Mouse (Mus musculus) heart, embryonic 10.5 days (tissue): Measurements from ENCODE around the gene Idh3a. TPM values are rescaled to one million over a fixed set of nuclear protein-coding genes. Genes with fewer than 3 reads are reported as not detected.
"Not testable (repeated sequence)": the region's sequence is repeated elsewhere in the genome, so short reads cannot be mapped to it uniquely, and the experiment has no call there.

ENCODE experiments used
- DNase-seq: peaks from one replicate; pipeline ENCODE4 v3.0.0-alpha.2; 2017; ENCODE audit warnings: low spot score
- H3K27ac ChIP-seq: fragments of 300-500 bp; sonication (generic); 2 replicates; pipeline ENCODE4 v1.5.1; 2016; ENCODE audit warnings: mild to moderate bottlenecking
- H3K27me3 ChIP-seq: fragments of 300-500 bp; sonication (generic); 2 replicates; pipeline ENCODE4 v1.6.1; 2016; ENCODE audit warnings: mild to moderate bottlenecking; ENCODE audit not compliant: poor library complexity, insufficient read depth, severe bottlenecking
- H3K36me3 ChIP-seq: fragments of 300-500 bp; sonication (generic); 2 replicates; pipeline ENCODE4 v1.6.1; 2016; ENCODE audit warnings: mild to moderate bottlenecking, moderate library complexity
- H3K4me1 ChIP-seq: fragments of 300-500 bp; sonication (generic); 2 replicates; pipeline ENCODE4 v1.6.1; 2016; ENCODE audit warnings: mild to moderate bottlenecking
- H3K4me3 ChIP-seq: fragments of 300-500 bp; sonication (generic); 2 replicates; pipeline ENCODE4 v1.5.1; 2016; ENCODE audit warnings: mild to moderate bottlenecking, moderate library complexity
- H3K9me3 ChIP-seq: fragments of 300-500 bp; sonication (generic); 2 replicates; pipeline ENCODE4 v1.6.1; 2016; ENCODE audit warnings: mild to moderate bottlenecking, moderate library complexity
- WGBS: fragments of 180-500 bp; shearing (Covaris S2); methylation state at CpG from one replicate; pipeline ENCODE4 v1.1.7; 2016; 5-methylcytosine and 5-hydroxymethylcytosine counted together
- polyA plus RNA-seq: library from polyadenylated mRNA; unstranded; fragments of >200 nt; fragmentation: Nextera tagmentation; extraction: Ambion mirVana; gene quantifications from 2 replicates; pipeline ENCODE4 v1.2.1, GENCODE M21; 2016

The Idh3a gene
- polyA plus RNA-seq, 1 experiment from 2014 or later = 348 TPM

DNA sequence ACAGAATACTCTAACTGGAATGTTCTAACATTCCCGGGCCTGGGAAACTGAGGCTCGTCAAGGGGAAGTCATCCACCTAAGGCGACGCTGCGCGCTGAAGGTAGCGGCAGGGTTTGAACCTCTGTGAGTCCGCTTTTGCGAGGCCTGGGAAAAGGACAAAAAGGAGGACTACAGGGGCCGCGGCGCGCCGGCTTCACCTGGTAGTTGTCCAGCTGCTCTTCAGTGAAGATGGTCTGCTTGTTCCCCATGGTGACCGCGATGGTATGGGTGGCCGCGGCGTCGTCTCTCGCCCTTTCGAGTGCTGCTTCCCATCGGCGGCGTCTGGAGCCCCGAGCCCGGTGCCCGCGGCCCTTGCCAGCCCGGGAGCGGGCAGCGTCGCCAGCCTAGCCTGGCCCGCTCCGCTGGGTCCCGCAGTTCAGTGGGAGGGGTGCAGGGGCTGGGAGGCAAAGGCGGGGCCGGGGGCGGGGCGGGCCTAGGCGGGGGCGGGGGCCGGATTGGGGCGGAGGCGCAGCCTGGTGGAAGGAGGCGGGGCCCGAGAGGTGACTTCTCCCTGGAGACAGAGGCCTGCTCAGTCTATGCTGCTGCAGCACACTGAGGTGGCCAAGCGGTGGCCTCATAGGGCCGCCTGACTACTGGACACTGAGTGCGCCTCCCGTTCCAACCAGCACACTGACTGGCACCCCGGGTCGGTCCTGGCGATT, 26.2 kb upstream of the Idh3a start, which contains the start of gene Cib2:
Cib2 (minus strand) TSS at position 448 of the 701 bp plus-strand sequence.
- Histone ChIP-seq H3K27me3 (peaks cover 34% of the 10 kb centered on the region), H3K4me1 (peaks cover 12% of the 10 kb centered on the region; the same call in 1 of the 2 replicates)
- WGBS = 1% methylated on average over 53 of the region's 54 CpGs

DNA sequence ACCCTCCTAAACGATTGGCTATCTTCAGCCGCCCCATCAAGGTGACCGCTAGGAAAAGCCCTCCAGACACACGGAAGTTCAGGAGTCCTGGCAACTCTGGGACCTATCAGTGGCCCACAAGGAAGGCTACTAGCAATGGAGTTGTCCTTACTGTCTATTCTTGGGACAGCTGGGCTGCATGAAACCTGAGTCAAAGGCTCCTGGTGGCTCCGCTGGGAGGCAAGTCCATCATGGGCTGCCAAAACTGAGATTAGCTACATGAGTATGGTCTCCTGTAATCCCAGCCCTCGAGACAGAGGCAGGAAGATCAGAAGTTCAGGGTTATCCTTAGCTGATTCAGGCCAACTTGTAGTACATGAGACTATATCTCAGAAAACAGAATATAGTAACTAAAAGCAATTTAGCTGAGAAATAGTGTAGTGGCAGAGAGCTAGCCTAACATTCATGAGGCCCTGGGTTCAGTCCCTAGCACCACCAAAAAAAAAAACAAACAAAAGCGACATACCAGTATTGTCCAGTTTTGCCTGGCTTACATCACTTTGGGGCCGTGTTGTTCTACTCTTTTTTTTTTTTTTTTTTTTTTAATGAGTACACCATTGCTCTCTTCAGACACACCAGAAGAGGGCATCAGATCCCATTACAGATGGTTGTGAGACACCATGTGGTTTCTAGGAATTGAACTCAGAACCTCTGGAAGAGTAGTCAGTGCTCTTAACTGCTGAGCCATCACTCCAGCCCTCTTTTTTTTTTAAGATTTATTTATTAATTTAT, 25.1 kb upstream of the Idh3a start:
- WGBS = 82% methylated on average over 8 of the region's 8 CpGs
- no peak overlapping the region for H3K4me3 ChIP-seq
- no peak overlapping the region for H3K27ac ChIP-seq
- H3K36me3 ChIP-seq = no peaks in the 10 kb centered on the region
- peaks cover 12% of the 10 kb centered on the region; the same call in 1 of the 2 replicates for H3K4me1 ChIP-seq
- H3K9me3 ChIP-seq = no peaks in the 10 kb centered on the region
- DNase-seq = no peak
- peaks cover 23% of the 10 kb centered on the region for H3K27me3 ChIP-seq

More for the DNA sequence above, 26.2 kb upstream of the Idh3a start, which contains the start of gene Cib2:
- peak within 1 kb of the TSS; percentile 69 for H3K27ac ChIP-seq
- H3K36me3 ChIP-seq = no peaks in the 10 kb centered on the region
- H3K9me3 ChIP-seq = no peaks in the 10 kb centered on the region
- peak within 1 kb of the TSS; percentile 76 for H3K4me3 ChIP-seq
- DNase-seq = peak; percentile 94

- H3K4me3 ChIP-seq = no peak overlapping the region
- H3K9me3 ChIP-seq = no peaks in the 10 kb centered on the region
- no peaks in the 10 kb centered on the region for H3K36me3 ChIP-seq
- no peaks in the 10 kb centered on the region for H3K27me3 ChIP-seq
- no peak for DNase-seq
- H3K27ac ChIP-seq = no peak overlapping the region
- no peaks in the 10 kb centered on the region for H3K4me1 ChIP-seq
- WGBS = 51% methylated on average over 4 of the region's 4 CpGs
Measured at GRCm38 (mm10) chr9:54566958-54567357, 19.2 kb upstream of the Idh3a start.

DNA sequence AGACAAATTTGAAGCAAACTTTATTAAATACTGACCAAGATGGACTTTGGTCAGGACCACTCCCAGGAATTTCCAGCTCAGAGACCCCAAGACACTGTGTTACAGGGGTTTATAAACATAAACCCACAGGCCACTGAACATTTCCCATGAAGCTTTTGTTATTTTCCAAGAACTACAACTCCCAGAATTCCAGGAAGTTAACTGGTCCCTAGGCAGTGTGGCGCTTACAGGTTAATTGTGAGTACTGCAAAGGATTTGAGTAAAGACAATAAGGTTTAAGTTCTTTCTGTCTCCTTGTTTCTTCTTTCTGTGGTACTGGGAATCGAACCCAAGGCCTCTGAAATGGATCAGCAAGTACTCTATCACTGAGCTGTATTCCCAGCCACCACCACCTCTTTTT, 17.4 kb upstream of the Idh3a start:
- Histone ChIP-seq H3K27me3 (no peaks in the 10 kb centered on the region), H3K4me3 (no peak overlapping the region), H3K4me1 (no peaks in the 10 kb centered on the region), H3K36me3 (no peaks in the 10 kb centered on the region), H3K27ac (no peak overlapping the region), H3K9me3 (no peaks in the 10 kb centered on the region)
- no peak for DNase-seq
- WGBS = 40% methylated on average over 2 of the region's 2 CpGs

DNA sequence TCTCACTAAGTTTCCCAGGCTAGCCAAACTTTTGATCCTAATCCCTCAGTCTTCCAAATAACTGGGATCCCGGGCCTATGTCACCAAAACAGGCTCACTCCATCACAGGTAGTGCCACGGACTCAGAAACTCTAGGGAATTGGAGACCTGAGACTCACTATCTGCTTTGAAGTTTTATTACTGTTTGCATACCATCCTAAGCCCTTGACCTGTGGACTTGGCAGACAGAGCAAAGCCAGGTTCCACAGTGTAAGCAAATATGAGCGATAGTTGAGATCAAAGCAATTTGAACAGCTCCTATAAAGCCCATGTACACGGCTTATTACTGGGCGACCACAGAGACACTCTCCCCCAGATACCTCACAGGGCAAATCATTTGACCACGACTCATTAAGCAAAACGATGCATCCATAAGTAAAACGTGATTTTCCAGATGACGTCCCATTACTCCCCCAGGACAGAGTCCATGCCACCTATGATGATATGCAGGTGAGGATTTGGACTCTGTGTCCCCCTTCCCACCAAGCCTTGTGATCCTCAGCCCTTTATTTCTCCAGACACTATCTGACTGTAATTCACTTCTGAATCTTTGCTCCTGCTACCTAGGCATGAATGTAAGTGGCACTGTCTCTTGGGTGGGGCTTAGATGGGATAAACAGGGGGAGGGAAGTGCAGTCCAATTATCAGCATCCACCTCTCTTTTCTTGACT, 14.8 kb upstream of the Idh3a start:
- no peaks in the 10 kb centered on the region for H3K36me3 ChIP-seq
- no peaks in the 10 kb centered on the region for H3K9me3 ChIP-seq
- WGBS = 80% methylated on average over 9 of the region's 9 CpGs
- no peak for DNase-seq
- no peak overlapping the region for H3K4me3 ChIP-seq
- H3K27ac ChIP-seq = no peak overlapping the region
- H3K27me3 ChIP-seq = no peaks in the 10 kb centered on the region
- no peaks in the 10 kb centered on the region for H3K4me1 ChIP-seq

DNA sequence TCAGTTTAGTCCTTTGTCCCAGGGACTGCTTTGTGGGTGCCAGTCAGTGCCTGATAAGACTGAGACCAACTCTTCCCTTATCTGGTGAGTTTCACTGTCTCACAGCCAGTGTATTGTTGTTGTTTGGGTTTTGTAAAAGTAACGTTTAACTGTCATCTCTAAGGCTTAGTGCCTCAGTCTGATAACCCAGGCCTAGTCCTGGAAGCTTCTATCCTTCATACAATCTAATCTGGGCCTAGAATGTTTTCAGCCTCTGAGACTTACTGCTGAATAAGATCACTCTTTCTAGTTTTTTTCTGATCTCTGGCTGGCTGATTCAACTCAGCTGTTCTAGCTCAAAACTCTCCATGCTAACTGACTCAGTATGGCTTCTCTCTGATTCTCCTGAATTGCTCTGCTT, 2.4 kb upstream of the Idh3a start:
- 31% methylated on average over 1 of the region's 1 CpGs for WGBS
- Histone ChIP-seq H3K27me3 (no peaks in the 10 kb centered on the region), H3K27ac (no peak overlapping the region), H3K9me3 (no peaks in the 10 kb centered on the region), H3K4me1 (peaks cover 21% of the 10 kb centered on the region), H3K36me3 (0 out of 2 replicates have a peak, but pooled peaks cover 3% of the 10 kb centered on the region), H3K4me3 (no peak overlapping the region)
- DNase-seq = peak; percentile 9

DNA sequence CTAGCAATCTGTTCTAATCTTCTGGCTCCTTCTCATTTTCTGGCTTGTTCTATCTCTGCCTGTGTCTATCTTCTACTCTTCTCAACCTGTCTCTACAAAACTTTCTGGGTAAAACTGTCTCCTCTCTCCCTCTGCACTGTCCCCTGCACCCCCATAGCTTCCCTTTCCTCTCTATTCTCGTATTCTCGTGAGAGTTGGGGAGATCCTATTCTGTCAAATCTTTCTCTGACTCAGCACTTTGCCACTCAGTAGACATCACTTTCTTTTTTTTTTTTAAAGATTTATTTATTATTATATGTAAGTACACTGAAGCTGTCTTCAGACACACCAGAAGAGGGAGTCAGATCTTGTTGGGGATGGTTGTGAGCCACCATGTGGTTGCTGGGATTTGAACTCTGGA, 2.0 kb upstream of the Idh3a start:
- WGBS = 68% methylated on average over 2 of the region's 2 CpGs
- H3K27ac ChIP-seq = not testable (repeated sequence)

GRCm38 (mm10) chr9:54585839-54586198, 315 bp upstream of the Idh3a start:
- no peak for DNase-seq
- Histone ChIP-seq H3K4me1 (peaks cover 23% of the 10 kb centered on the region), H3K36me3 (peaks cover 21% of the 10 kb centered on the region; the same call in 1 of the 2 replicates), H3K4me3 (peak overlapping the region; percentile 99), H3K27me3 (no peaks in the 10 kb centered on the region), H3K9me3 (no peaks in the 10 kb centered on the region), H3K27ac (peak overlapping the region; percentile 99; the same call in 1 of the 2 replicates)
- 31% methylated on average over 5 of the region's 5 CpGs for WGBS

More for the DNA sequence above, 2.0 kb upstream of the Idh3a start:
- not testable (repeated sequence) for H3K9me3 ChIP-seq, H3K4me3 ChIP-seq, DNase-seq, H3K27me3 ChIP-seq, H3K36me3 ChIP-seq
- H3K4me1 ChIP-seq = peaks cover 23% of the 10 kb centered on the region

- Histone ChIP-seq H3K4me3 (peak overlapping the region; percentile 99), H3K36me3 (peaks cover 38% of the 10 kb centered on the region), H3K9me3 (no peaks in the 10 kb centered on the region), H3K27ac (no peak overlapping the region), H3K27me3 (no peaks in the 10 kb centered on the region), H3K4me1 (peaks cover 23% of the 10 kb centered on the region)
- 57% methylated on average over 4 of the region's 4 CpGs for WGBS
- no peak for DNase-seq
Measured at GRCm38 (mm10) chr9:54587863-54588262, 1.7 kb downstream of the Idh3a start.

- not testable (repeated sequence) for H3K27me3 ChIP-seq, H3K9me3 ChIP-seq, H3K27ac ChIP-seq, H3K4me3 ChIP-seq, DNase-seq
- WGBS = 80% methylated on average over 4 of the region's 4 CpGs
- peaks cover 18% of the 10 kb centered on the region for H3K4me1 ChIP-seq
- H3K36me3 ChIP-seq = peaks cover 93% of the 10 kb centered on the region
Measured at GRCm38 (mm10) chr9:54593652-54594051, 7.5 kb downstream of the Idh3a start.

DNA sequence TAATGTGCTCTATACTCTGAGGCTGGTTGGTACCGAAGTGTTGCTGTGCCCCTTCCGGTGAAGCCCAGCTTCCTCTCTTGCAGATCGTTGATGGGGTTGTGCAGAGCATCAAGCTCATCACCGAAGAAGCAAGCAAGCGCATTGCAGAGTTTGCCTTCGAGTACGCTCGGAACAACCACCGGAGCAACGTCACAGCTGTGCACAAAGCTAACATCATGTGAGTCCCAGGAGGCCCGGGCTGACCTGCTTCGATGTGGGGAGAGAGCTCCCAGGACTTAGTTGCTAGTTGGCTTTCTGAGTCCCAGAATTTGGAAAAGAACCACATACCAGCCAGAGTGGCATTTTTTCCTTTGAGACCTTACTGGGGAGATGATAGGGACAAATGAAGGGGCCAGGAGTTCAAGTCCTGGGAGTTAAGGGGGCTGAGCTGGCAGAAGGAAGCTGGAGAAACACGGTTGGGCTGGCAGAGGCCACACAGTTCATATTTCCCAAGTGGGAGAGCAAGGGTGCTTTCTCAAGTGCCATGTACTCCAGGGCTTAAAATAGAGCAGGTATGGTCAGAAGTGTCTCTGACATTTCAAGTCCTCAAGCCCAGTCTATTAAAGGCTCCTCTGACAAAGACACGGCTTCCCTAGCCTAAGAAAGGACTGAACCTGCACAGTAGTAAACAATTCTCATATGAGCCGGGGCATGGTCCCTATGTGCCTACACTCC, 10.8 kb downstream of the Idh3a start:
- Histone ChIP-seq H3K27me3 (no peaks in the 10 kb centered on the region), H3K4me1 (peaks cover 16% of the 10 kb centered on the region; the same call in 1 of the 2 replicates), H3K36me3 (peaks cover 96% of the 10 kb centered on the region), H3K27ac (peak overlapping the region; percentile 52; the same call in 1 of the 2 replicates), H3K4me3 (no peak overlapping the region), H3K9me3 (no peaks in the 10 kb centered on the region)
- no peak for DNase-seq
- 79% methylated on average over 15 of the region's 15 CpGs for WGBS

DNA sequence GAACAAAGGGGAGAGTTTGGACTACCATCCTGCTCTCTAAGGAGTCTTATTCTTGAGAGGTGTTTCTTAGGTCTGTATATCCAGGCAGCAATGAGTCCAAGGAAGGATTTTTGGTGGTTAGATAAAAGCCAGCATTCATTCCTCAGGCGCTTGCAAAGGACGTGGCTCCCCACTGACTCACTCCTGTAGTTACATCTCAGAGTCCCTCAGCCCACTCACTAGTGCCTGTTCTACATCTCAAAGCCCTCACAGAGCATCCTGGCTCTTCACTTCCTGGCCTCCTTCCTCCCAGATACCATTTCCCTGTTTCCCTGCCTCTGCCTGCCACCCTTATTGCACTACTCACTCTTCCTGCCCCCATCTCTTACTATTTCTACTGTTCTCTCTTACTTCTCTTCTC, 16.3 kb downstream of the Idh3a start:
- WGBS = 75% methylated on average over 2 of the region's 2 CpGs
- Histone ChIP-seq H3K27me3 (no peaks in the 10 kb centered on the region), H3K9me3 (no peaks in the 10 kb centered on the region), H3K36me3 (peaks cover 80% of the 10 kb centered on the region), H3K4me3 (no peak overlapping the region), H3K27ac (no peak overlapping the region), H3K4me1 (no peaks in the 10 kb centered on the region)
- no peak for DNase-seq
